Mouse (Mus musculus): ENCODE data around the gene Atp2a2. TPM values are rescaled to one million over a fixed set of nuclear protein-coding genes. Genes with fewer than 3 reads are reported as not detected.

Gene Atp2a2
- total and polyA plus RNA-seq, 2 experiments from 2014 or later = 45.2 to 202 TPM

- Histone ChIP-seq H3K4me2 (ENCODE audit: low read depth, low read length, poor library complexity, severe bottlenecking) (no peak overlapping the region), H3K9me3 (ENCODE audit: low read length) (no peaks in the 10 kb centered on the region), H3K4me3 (ENCODE audit: low read depth, low read length) (no peak overlapping the region), H3K9ac (replicated peaks; ENCODE audit: low read length, poor library complexity, severe bottlenecking) (no peak overlapping the region), H3K4me1 (ENCODE audit: insufficient read depth, low read length) (no peaks in the 10 kb centered on the region), H3K27me3 (ENCODE audit: insufficient read depth, low read length) (no peaks in the 10 kb centered on the region), H3K36me3 (ENCODE audit: insufficient read depth, low read length) (no peaks in the 10 kb centered on the region), H3K27ac (ENCODE audit: low read depth, low read length) (no peak overlapping the region)
- WGBS = 23% methylated on average over 3 of the region's 3 CpGs
- TF ChIP-seq CTCF (IDR thresholded peaks at IDR 0.05) = no peak
- no peak for DNase-seq (ENCODE audit: low spot score)
- no peak for ATAC-seq (ENCODE audit: low FRiP score)
Observed at GRCm38 (mm10) chr5:122524244-122524643, 22.2 kb upstream of the Atp2a2 start.

DNA sequence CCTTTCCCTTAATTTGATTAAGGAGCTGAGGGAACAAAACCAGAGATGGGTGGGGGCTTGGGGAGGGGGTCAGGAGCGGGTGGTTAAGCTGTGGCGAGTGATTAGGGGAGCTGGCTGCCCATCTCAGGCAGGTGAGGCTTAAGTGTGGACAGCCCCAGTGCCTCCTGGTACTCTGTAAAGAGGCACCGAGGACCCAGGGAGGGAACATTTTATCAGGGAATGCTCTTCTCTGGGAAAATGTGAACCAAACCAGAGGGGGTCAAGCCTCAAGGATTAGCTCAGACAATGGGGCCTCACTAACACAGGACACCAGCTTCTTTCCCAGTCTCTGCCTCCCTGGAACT, 19.1 kb upstream of the Atp2a2 start:
- ATAC-seq (ENCODE audit: low FRiP score) = no peak
- TF ChIP-seq CTCF (IDR thresholded peaks at IDR 0.05) = no peak

DNA sequence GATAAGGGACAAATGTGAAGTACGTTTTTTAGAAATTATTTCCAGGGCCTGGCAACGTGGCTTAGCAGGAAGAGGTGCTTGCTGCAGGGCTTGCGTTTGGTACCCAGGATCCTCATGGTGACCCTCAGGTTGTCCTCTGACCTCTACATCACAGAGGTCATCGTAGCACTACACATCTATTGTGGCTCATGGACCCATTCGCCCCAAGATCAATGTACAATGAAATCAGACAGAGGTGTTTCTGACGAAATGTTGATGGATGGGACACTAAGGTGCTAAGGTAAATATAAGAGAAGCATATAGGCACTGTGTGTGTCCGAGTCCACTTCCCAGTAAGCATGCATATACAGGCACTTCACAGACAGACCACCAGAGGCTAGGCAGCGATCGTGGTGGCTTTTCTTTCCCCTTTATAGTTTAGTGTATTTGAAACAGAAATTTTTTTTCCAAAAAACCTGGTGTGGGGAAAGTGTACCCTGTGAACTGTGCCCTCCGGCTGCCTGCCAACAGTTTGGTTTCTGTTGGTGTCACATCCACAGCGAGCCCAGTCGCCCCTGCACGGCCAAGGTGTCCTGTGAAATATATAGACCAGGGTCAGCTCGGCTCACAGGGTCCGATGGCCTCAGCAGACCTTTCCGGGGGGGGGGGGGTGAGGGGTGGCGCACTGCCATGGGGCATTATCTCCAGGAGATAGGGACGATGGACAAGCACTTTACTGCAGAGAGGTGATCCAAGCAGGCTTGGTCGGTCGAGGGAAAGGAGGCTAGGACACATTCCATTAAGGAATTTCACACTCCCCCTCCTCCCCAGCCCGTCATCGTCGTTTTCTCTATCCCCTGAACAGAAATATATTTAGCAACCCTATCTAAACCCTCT, 18.5 kb upstream of the Atp2a2 start:
- ATAC-seq (ENCODE audit: low FRiP score) = no peak
- H3K27me3 ChIP-seq (ENCODE audit: insufficient read depth, low read length) = no peaks in the 10 kb centered on the region
- 67% methylated on average over 23 of the region's 23 CpGs for WGBS

More for the DNA sequence above, 19.1 kb upstream of the Atp2a2 start:
- Histone ChIP-seq H3K4me1 (ENCODE audit: insufficient read depth, low read length) (no peaks in the 10 kb centered on the region), H3K9me3 (ENCODE audit: low read length) (no peaks in the 10 kb centered on the region), H3K27me3 (ENCODE audit: insufficient read depth, low read length) (no peaks in the 10 kb centered on the region), H3K4me2 (ENCODE audit: low read depth, low read length, poor library complexity, severe bottlenecking) (no peak overlapping the region), H3K36me3 (ENCODE audit: insufficient read depth, low read length) (no peaks in the 10 kb centered on the region), H3K9ac (replicated peaks; ENCODE audit: low read length, poor library complexity, severe bottlenecking) (no peak overlapping the region), H3K4me3 (ENCODE audit: low read depth, low read length) (no peak overlapping the region), H3K27ac (ENCODE audit: low read depth, low read length) (no peak overlapping the region)
- 32% methylated on average over 3 of the region's 3 CpGs for WGBS
- DNase-seq (ENCODE audit: low spot score) = no peak

DNA sequence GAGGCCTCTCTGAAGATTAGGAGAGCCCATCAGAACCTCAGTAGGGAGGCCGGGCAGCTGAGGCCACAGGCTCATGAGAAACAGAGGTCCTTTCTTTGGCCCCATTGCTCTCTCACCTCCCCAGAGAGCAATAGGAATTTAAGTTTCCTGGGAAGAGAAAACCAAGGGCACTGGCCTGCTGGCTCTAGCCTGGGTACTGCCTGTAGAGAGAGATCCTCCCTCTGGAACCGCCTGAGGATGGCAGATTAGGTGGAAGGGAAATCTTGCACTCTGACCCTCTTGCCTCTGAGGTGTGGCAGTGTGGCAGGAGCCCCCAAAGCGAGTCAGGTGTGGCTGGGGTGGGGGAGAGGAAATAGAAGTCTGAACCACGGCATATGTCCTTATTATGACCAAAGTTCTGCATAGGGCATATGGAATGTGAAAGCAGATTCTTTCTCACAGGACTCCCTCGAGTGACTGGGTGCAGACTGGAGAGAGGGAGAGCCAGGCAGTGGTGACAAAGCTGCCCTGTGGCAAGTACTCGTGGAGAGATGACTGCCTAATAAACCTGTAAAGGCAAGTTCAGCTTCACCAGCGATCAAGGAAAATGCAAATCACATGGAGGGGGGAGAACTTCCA, 17.1 kb upstream of the Atp2a2 start:
- no peak overlapping the region for H3K4me3 ChIP-seq (ENCODE audit: low read depth, low read length)
- H3K9ac ChIP-seq (replicated peaks; ENCODE audit: low read length, poor library complexity, severe bottlenecking) = no peak overlapping the region
- H3K36me3 ChIP-seq (ENCODE audit: insufficient read depth, low read length) = no peaks in the 10 kb centered on the region
- WGBS = 58% methylated on average over 7 of the region's 7 CpGs
- no peak overlapping the region for H3K27ac ChIP-seq (ENCODE audit: low read depth, low read length)
- DNase-seq (ENCODE audit: low spot score) (no peak), ATAC-seq (ENCODE audit: low FRiP score) (no peak)
- no peaks in the 10 kb centered on the region for H3K27me3 ChIP-seq (ENCODE audit: insufficient read depth, low read length)
- no peaks in the 10 kb centered on the region for H3K9me3 ChIP-seq (ENCODE audit: low read length)
- TF ChIP-seq CTCF (IDR thresholded peaks at IDR 0.05) = no peak
- no peak overlapping the region for H3K4me2 ChIP-seq (ENCODE audit: low read depth, low read length, poor library complexity, severe bottlenecking)
- 0 out of 2 replicates have a peak, but pooled peaks cover 2% of the 10 kb centered on the region for H3K4me1 ChIP-seq (ENCODE audit: insufficient read depth, low read length)

More for the DNA sequence above, 18.5 kb upstream of the Atp2a2 start:
- Histone ChIP-seq H3K9me3 (ENCODE audit: low read length) (no peaks in the 10 kb centered on the region), H3K4me1 (ENCODE audit: insufficient read depth, low read length) (no peaks in the 10 kb centered on the region), H3K36me3 (ENCODE audit: insufficient read depth, low read length) (no peaks in the 10 kb centered on the region), H3K9ac (replicated peaks; ENCODE audit: low read length, poor library complexity, severe bottlenecking) (no peak overlapping the region), H3K4me2 (ENCODE audit: low read depth, low read length, poor library complexity, severe bottlenecking) (no peak overlapping the region), H3K27ac (ENCODE audit: low read depth, low read length) (no peak overlapping the region), H3K4me3 (ENCODE audit: low read depth, low read length) (no peak overlapping the region)
- no peak for DNase-seq (ENCODE audit: low spot score)
- TF ChIP-seq CTCF (IDR thresholded peaks at IDR 0.05) = no peak

GRCm38 (mm10) chr5:122518247-122518646, 16.2 kb upstream of the Atp2a2 start:
- Histone ChIP-seq H3K27me3 (ENCODE audit: insufficient read depth, low read length) (no peaks in the 10 kb centered on the region), H3K4me1 (ENCODE audit: insufficient read depth, low read length) (0 out of 2 replicates have a peak, but pooled peaks cover 5% of the 10 kb centered on the region), H3K4me3 (ENCODE audit: low read depth, low read length) (no peak overlapping the region), H3K9ac (replicated peaks; ENCODE audit: low read length, poor library complexity, severe bottlenecking) (no peak overlapping the region), H3K4me2 (ENCODE audit: low read depth, low read length, poor library complexity, severe bottlenecking) (no peak overlapping the region), H3K9me3 (ENCODE audit: low read length) (no peaks in the 10 kb centered on the region), H3K27ac (ENCODE audit: low read depth, low read length) (no peak overlapping the region), H3K36me3 (ENCODE audit: insufficient read depth, low read length) (no peaks in the 10 kb centered on the region)
- 30% methylated on average over 8 of the region's 8 CpGs for WGBS
- DNase-seq (ENCODE audit: low spot score) = no peak
- ATAC-seq (ENCODE audit: low FRiP score) = no peak
- no peak for TF ChIP-seq CTCF (IDR thresholded peaks at IDR 0.05)

- H3K4me2 ChIP-seq (ENCODE audit: low read depth, low read length, poor library complexity, severe bottlenecking) = no peak overlapping the region
- no peak for DNase-seq (ENCODE audit: low spot score)
- no peak for TF ChIP-seq CTCF (IDR thresholded peaks at IDR 0.05)
- H3K36me3 ChIP-seq (ENCODE audit: insufficient read depth, low read length) = no peaks in the 10 kb centered on the region
- no peak for ATAC-seq (ENCODE audit: low FRiP score)
- no peak overlapping the region for H3K9ac ChIP-seq (replicated peaks; ENCODE audit: low read length, poor library complexity, severe bottlenecking)
- 0 out of 2 replicates have a peak, but pooled peaks cover 5% of the 10 kb centered on the region for H3K4me1 ChIP-seq (ENCODE audit: insufficient read depth, low read length)
- no peak overlapping the region for H3K4me3 ChIP-seq (ENCODE audit: low read depth, low read length)
- no peak overlapping the region for H3K27ac ChIP-seq (ENCODE audit: low read depth, low read length)
- no peaks in the 10 kb centered on the region for H3K27me3 ChIP-seq (ENCODE audit: insufficient read depth, low read length)
- 89% methylated on average over 5 of the region's 5 CpGs for WGBS
- H3K9me3 ChIP-seq (ENCODE audit: low read length) = no peaks in the 10 kb centered on the region
Observed at GRCm38 (mm10) chr5:122516901-122517300, 14.9 kb upstream of the Atp2a2 start.

All from midbrain, postnatal 0 days (tissue).